Mouse (Mus musculus): Measurements from ENCODE around the gene Klk1b21. TPM values are rescaled to one million over a fixed set of nuclear protein-coding genes. Genes with fewer than 3 reads are reported as not detected.
"Not testable (repeated sequence)": the region's sequence is repeated elsewhere in the genome, so short reads cannot be mapped to it uniquely, and the experiment has no call there.

The Klk1b21 gene
- not detected for total RNA-seq (2021)
- long read RNA-seq, experiment 1: 0 reads
- long read RNA-seq, experiment 2: 0 reads

GRCm38 (mm10) chr7:44102028-44102427 is at the start of gene Klk1b21:
TSS of gene Klk1b21 (plus strand) at chr7:44102328.
- intact Hi-C loops (cut with DNase I); DNase-seq; H3K27ac ChIP-seq; H3K4me3 ChIP-seq: not testable (repeated sequence)

DNA sequence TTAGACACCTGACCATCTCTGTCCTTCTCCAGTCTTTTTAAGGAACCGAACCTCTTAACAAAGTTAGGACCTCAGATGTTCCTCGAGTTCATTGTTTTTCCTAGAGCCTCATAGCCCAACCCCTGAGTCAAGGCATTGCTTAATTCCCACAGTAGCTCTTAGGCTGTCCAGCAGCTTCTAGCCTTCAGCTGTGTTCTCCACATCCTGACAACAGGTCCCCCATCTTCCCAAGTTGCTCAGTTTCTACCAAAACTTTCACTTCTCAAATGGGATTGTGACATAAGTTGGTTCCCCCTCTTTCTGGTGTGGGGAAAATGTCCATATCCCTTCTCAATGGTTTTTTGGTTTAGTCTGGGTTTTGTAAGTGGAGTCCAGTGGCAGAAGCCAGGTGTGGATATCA is 30.0 kb upstream of the Klk1b21 start:
- Histone ChIP-seq H3K27ac (no peak overlapping the region), H3K4me3 (no peak overlapping the region)
- intact Hi-C loops (cut with DNase I): no loop called here
- DNase-seq: no peak
- no peak for TF ChIP-seq CTCF (IDR thresholded peaks at IDR 0.05)

DNA sequence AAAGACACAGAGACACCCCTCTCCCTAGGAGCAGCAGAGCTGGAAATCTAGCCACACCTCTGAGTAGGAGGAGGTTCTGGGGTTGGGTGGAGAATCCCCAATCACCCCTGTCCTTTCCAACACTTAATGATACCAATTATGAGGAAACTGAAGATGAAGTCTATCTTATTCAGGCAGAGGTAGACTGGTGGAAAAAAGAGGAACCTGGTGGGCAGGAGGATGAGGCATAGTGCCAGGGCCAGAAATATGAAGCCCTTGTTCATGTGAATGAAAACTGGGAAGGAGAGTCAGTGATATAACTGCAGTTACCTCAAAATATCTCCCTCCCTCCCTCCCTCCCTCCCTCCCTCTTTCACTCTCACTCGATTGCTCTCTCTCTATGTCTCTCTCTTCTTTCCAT is 24.4 kb upstream of the Klk1b21 start:
- H3K4me3 ChIP-seq: no peak overlapping the region
- intact Hi-C loops (cut with DNase I): no loop called here
- no peak overlapping the region for H3K27ac ChIP-seq
- no peak for DNase-seq
- no peak for TF ChIP-seq CTCF (IDR thresholded peaks at IDR 0.05)

DNA sequence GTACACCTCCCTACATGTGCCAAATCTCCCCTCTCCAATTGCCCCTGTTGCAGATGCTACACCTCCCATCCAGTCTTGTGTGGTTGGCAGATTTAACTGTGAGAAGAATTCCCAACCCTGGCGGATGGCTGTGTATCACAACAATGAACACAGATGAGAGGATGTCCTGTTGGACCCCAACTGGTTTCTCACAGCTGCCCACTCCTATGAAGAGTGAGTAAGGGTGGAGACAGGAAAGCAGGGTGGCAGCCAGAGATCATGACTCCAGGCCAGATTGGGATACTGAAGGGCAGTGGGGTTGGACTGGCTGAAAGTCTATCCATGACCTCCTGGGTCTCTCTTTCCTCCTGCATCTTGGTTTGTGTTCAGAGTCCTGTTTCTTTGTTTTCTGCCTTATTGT is 6.0 kb upstream of the Klk1b21 start:
- intact Hi-C loops (cut with DNase I): no loop called here
- no peak for TF ChIP-seq CTCF (IDR thresholded peaks at IDR 0.05)
- DNase-seq: no peak

GRCm38 (mm10) chr7:44112373-44112772 is 10.2 kb downstream of the Klk1b21 start, which contains the start of gene Klk1b22:
TSS of gene Klk1b22 (plus strand) at chr7:44112673.
- no peak within 1 kb of the TSS for H3K4me3 ChIP-seq
- TF ChIP-seq CTCF (IDR thresholded peaks at IDR 0.05): no peak
- intact Hi-C loops (cut with DNase I): no loop called here
- DNase-seq: no peak
- H3K27ac ChIP-seq: no peak within 1 kb of the TSS

More for the DNA sequence above, 6.0 kb upstream of the Klk1b21 start:
- no peak overlapping the region for H3K4me3 ChIP-seq
- H3K27ac ChIP-seq: no peak overlapping the region

DNA sequence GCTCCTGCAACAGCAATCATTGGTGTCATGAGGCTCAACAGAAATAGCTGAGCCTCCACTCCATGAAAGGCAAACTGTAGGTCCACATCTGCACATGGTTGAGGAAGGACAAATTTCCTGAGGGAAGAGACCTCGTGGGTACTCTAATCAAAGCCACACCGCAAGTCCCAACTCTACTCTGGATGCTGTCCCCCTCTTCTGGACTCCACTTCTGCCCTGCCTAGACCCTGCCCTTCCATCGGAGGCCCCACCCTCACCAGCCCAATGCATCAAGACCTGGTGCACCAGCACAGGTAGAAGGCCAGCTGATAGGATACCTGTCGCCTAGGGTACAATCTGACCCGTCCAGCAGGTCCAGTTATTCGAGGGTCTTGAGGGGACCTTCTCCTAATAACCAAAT is 21.3 kb downstream of the Klk1b21 start:
- intact Hi-C loops (cut with DNase I): no loop called here
- TF ChIP-seq CTCF (IDR thresholded peaks at IDR 0.05): no peak
- no peak for DNase-seq
- Histone ChIP-seq H3K4me3 (no peak overlapping the region), H3K27ac (no peak overlapping the region)

GRCm38 (mm10) chr7:44136467-44136866 is 34.3 kb downstream of the Klk1b21 start, which contains the start of gene Klk1b16:
TSS of gene Klk1b16 (plus strand) at chr7:44136767.
- Histone ChIP-seq H3K4me3 (no peak within 1 kb of the TSS), H3K27ac (no peak within 1 kb of the TSS)
- intact Hi-C loops (cut with DNase I): no loop called here
- TF ChIP-seq CTCF (IDR thresholded peaks at IDR 0.05): no peak
- no peak for DNase-seq

Other genes starting within 250 kb of the Klk1b21 start
- gene Klk4, start 221.2 kb upstream of the Klk1b21 start, total RNA-seq (2021): not detected
- not detected for gene Klk15, start 168.6 kb upstream of the Klk1b21 start, total RNA-seq (2021)
- gene Klk1b8, start 151.7 kb upstream of the Klk1b21 start, total RNA-seq (2021): not detected
- not detected for gene Klk1b1, start 135.6 kb upstream of the Klk1b21 start, total RNA-seq (2021)
- gene Klk1b9, start 126.3 kb upstream of the Klk1b21 start, total RNA-seq (2021): not detected
- gene Klk1b11, start 106.5 kb upstream of the Klk1b21 start, total RNA-seq (2021): not detected
- 1 to 10 TPM in 1 of 2 experiments, under 1 TPM in 1; 0.51 to 1.0 TPM for gene Klk1b26, start 90.2 kb upstream of the Klk1b21 start, total RNA-seq (2021)
- not detected for gene Klk1b27, start 50.0 kb upstream of the Klk1b21 start, total RNA-seq (2021)
- not detected for gene Klk1b22, start 10.3 kb downstream of the Klk1b21 start, total RNA-seq (2021)
- gene Klk1b16, start 34.4 kb downstream of the Klk1b21 start, total RNA-seq (2021): not detected
- not detected for gene Klk1b24, start 85.9 kb downstream of the Klk1b21 start, total RNA-seq (2021)
- not detected for gene Klk1b3, start 95.9 kb downstream of the Klk1b21 start, total RNA-seq (2021)
- not detected for gene Klk1b4, start 105.1 kb downstream of the Klk1b21 start, total RNA-seq (2021)
- gene Klk1b5, start 113.6 kb downstream of the Klk1b21 start, total RNA-seq (2021): not detected
- not detected for gene Klk1, start 123.0 kb downstream of the Klk1b21 start, total RNA-seq (2021)
- gene Gm36864, start 133.8 kb downstream of the Klk1b21 start, total RNA-seq (2021): not detected
- gene 1700028J19Rik, start 144.4 kb downstream of the Klk1b21 start, total RNA-seq (2021): not detected
- 1 to 10 TPM; 6.1 to 8.2 TPM for gene 2410002F23Rik, start 144.4 kb downstream of the Klk1b21 start, total RNA-seq (2021)
- gene Acp4, start 155.1 kb downstream of the Klk1b21 start, total RNA-seq (2021): not detected
- not detected for gene Gm15517, start 159.1 kb downstream of the Klk1b21 start, total RNA-seq (2021)
- 1 to 10 TPM in 1 of 2 experiments, under 1 TPM in 1; 0.59 to 2.2 TPM for gene Clec11a, start 204.6 kb downstream of the Klk1b21 start, total RNA-seq (2021)
- under 1 TPM; 0.31 to 0.59 TPM for gene Shank1, start 207.9 kb downstream of the Klk1b21 start, total RNA-seq (2021)